Mouse (Mus musculus) heart, embryonic 11.5 days (tissue): ENCODE measurements around the gene Fahd1. TPM values are rescaled to one million over a fixed set of nuclear protein-coding genes. Genes with fewer than 3 reads are reported as not detected.

Experiments used
- ATAC-seq: fragments of 200-750 bp; cut with Nextera tagmentation; replicated peaks from 2 replicates; pipeline ENCODE4 v1.8.0; 2017; ENCODE audit warnings: moderate library complexity; ENCODE audit not compliant: insufficient number of reproducible peaks, low FRiP score, low TSS enrichment
- H3K27ac ChIP-seq: fragments of 300-500 bp; sonication (generic); 2 replicates; pipeline ENCODE4 v1.5.1; 2014; ENCODE audit warnings: mild to moderate bottlenecking, low read depth, low read length
- H3K27me3 ChIP-seq: fragments of 300-500 bp; sonication (generic); 2 replicates; pipeline ENCODE4 v1.6.1; 2014; ENCODE audit warnings: mild to moderate bottlenecking, low read length, mixed read lengths; ENCODE audit not compliant: control insufficient read depth, insufficient read depth
- H3K36me3 ChIP-seq: fragments of 300-500 bp; sonication (generic); 2 replicates; pipeline ENCODE4 v1.6.1; 2014; ENCODE audit warnings: mild to moderate bottlenecking, low read length, moderate library complexity, mixed read lengths; ENCODE audit not compliant: control insufficient read depth, insufficient read depth
- H3K4me1 ChIP-seq: fragments of 300-500 bp; sonication (generic); 2 replicates; pipeline ENCODE4 v1.6.1; 2014; ENCODE audit warnings: low read length; ENCODE audit not compliant: control insufficient read depth, insufficient read depth
- H3K4me2 ChIP-seq: fragments of 300-500 bp; sonication (generic); 2 replicates; pipeline ENCODE4 v1.6.1; 2014; ENCODE audit warnings: mild to moderate bottlenecking, moderate library complexity
- H3K4me3 ChIP-seq: fragments of 300-500 bp; sonication (generic); 2 replicates; pipeline ENCODE4 v1.5.1; 2014; ENCODE audit warnings: low read depth, low read length
- H3K9ac ChIP-seq: fragments of 300-500 bp; sonication (generic); 2 replicates; pipeline ENCODE4 v1.6.1; 2014; ENCODE audit warnings: mild to moderate bottlenecking, low read depth, low read length, moderate library complexity
- H3K9me3 ChIP-seq: fragments of 300-500 bp; sonication (generic); replicated peaks from 2 replicates; pipeline ENCODE4 v1.6.1; 2016; ENCODE audit warnings: low read length; ENCODE audit not compliant: control insufficient read depth
- WGBS: fragments of 180-500 bp; shearing (Covaris S2); extraction: QIAGEN DNeasy Blood & Tissue Kit; methylation state at CpG from one replicate; pipeline ENCODE4 v1.1.7; 2014; ENCODE audit not compliant: insufficient replicate concordance; 5-methylcytosine and 5-hydroxymethylcytosine counted together
- polyA plus RNA-seq: library from polyadenylated mRNA; unstranded; fragments of >200 nt; fragmentation: Nextera tagmentation; extraction: Ambion mirVana; gene quantifications from 2 replicates; pipeline ENCODE4 v1.2.1, GENCODE M21; 2014

Gene Fahd1
- polyA plus RNA-seq, 1 experiment from 2014 or later, result 38.0 TPM

DNA sequence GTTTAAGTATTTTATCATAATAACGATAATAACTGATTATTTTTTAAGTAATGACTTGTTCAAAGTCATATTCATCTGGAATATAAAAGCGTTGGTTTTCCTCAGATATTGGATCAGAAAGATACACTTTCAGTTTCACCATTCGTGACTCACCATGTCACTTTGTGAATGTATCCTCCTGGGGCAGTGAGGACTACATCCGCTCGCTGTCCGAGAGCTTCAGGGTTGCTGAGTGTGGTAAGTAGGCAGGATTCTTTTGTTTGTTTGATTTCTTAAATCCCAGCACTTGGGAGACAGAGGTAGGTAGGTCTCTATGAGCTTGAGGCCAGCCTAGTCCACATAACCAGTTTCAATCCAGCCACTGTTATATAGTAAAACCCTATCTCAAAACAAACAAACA is 32.0 kb downstream of the Fahd1 start:
- no peak for ATAC-seq
- H3K4me2 ChIP-seq, result no peak overlapping the region
- no peaks in the 10 kb centered on the region for H3K4me1 ChIP-seq
- WGBS, result 43% methylated on average over 6 of the region's 6 CpGs
- no peak overlapping the region for H3K27ac ChIP-seq
- H3K9me3 ChIP-seq, result no peaks in the 10 kb centered on the region
- no peak overlapping the region for H3K4me3 ChIP-seq
- H3K9ac ChIP-seq, result no peak overlapping the region
- no peaks in the 10 kb centered on the region for H3K36me3 ChIP-seq
- H3K27me3 ChIP-seq, result no peaks in the 10 kb centered on the region

DNA sequence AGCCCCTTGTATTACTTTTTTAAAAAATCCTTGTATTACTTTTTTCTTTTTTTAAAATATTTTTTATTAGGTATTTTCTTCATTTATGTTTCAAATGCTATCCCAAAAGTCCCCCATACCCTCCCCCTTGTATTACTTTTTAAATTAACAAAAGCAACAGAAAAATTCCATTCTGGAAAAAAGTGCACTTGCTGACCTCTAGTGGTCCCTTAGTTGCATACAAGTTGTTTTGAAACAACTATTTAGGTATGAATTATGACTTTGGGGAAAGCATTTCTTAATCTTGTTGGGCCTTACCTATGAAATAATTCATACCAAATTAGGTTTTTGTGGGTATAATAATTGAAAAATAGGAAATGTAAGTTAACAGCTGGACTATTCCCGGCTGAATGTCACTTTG is 32.7 kb downstream of the Fahd1 start:
- H3K27ac ChIP-seq, result no peak overlapping the region
- no peak overlapping the region for H3K9ac ChIP-seq
- H3K4me1 ChIP-seq, result no peaks in the 10 kb centered on the region
- WGBS, result 45% methylated on average over 1 of the region's 1 CpGs
- no peak for ATAC-seq
- no peak overlapping the region for H3K4me2 ChIP-seq
- H3K27me3 ChIP-seq, result no peaks in the 10 kb centered on the region
- H3K36me3 ChIP-seq, result no peaks in the 10 kb centered on the region
- no peak overlapping the region for H3K4me3 ChIP-seq
- H3K9me3 ChIP-seq, result no peaks in the 10 kb centered on the region

DNA sequence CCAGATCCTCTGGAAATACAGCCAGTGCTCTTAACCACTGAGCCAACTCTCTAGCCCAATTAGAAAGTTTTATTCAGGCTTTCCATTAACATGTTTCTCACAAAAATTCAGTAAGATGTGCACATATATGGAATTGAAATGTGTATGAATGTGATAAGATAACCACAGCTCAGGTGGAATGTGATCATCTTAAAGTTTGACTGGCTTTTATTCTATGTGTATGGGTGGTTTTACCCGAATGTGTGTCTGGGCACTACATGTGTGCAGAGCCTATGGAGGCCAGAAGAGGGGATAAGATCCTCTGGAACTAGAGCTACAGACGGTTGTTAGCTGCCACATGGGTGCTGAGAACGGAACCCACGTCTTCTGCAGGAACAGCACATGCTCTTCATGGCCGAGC is 34.9 kb downstream of the Fahd1 start:
- WGBS, result 77% methylated on average over 5 of the region's 5 CpGs

DNA sequence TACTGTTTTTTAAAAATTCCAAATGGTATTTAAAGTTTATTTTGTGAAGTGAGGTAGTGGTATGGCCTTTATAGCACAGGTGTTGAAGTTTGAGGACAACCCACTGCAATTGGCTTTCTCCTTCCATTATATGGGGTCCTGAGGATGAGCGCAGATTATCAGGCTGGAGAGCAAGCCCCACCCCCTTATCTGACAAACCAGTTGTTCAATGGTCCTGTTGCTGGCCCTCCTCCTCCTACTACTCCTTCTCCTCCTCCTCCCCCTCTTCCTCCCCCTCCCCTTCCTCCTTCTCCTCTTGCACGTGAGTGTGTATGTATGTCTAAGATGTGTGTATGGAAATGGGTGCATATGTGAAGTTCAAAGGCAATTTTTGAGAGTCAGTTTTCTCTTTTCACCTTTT is 37.9 kb downstream of the Fahd1 start:
- no peaks in the 10 kb centered on the region for H3K36me3 ChIP-seq

More for the DNA sequence above, 34.9 kb downstream of the Fahd1 start:
- Histone ChIP-seq H3K36me3 (no peaks in the 10 kb centered on the region), H3K27ac (no peak overlapping the region), H3K27me3 (no peaks in the 10 kb centered on the region), H3K9ac (no peak overlapping the region), H3K4me1 (no peaks in the 10 kb centered on the region), H3K9me3 (no peaks in the 10 kb centered on the region), H3K4me3 (no peak overlapping the region), H3K4me2 (no peak overlapping the region)
- ATAC-seq, result no peak

DNA sequence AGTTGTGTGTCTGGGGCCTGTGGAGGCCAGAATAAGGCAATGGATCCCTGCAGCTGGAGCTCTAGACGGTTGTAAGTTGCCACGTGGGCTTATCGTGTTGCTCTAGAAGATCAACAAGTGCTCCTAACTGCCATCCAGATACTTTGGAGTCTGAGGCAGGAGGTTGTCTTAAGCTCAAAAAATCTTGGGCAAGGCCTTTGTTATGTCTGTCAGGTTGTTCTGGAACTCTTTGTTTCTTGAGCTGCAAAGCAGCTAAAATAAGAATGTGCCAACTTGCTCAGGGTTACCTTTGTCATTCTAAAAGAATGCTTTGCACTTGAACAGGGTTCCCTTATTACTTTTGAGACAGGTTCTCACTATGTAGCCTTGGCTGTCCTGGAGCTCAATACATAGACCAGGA is 39.0 kb downstream of the Fahd1 start:
- H3K4me1 ChIP-seq, result no peaks in the 10 kb centered on the region
- no peaks in the 10 kb centered on the region for H3K9me3 ChIP-seq
- no peak for ATAC-seq
- H3K36me3 ChIP-seq, result no peaks in the 10 kb centered on the region
- no peak overlapping the region for H3K27ac ChIP-seq
- H3K9ac ChIP-seq, result no peak overlapping the region
- H3K4me2 ChIP-seq, result no peak overlapping the region
- WGBS, result 66% methylated on average over 3 of the region's 3 CpGs
- H3K27me3 ChIP-seq, result peaks cover 5% of the 10 kb centered on the region
- no peak overlapping the region for H3K4me3 ChIP-seq

More for the DNA sequence above, 37.9 kb downstream of the Fahd1 start:
- Histone ChIP-seq H3K9ac (no peak overlapping the region), H3K4me1 (no peaks in the 10 kb centered on the region), H3K27me3 (no peaks in the 10 kb centered on the region), H3K4me3 (no peak overlapping the region), H3K27ac (no peak overlapping the region), H3K4me2 (no peak overlapping the region), H3K9me3 (no peaks in the 10 kb centered on the region)
- 26% methylated on average over 2 of the region's 2 CpGs for WGBS
- no peak for ATAC-seq

DNA sequence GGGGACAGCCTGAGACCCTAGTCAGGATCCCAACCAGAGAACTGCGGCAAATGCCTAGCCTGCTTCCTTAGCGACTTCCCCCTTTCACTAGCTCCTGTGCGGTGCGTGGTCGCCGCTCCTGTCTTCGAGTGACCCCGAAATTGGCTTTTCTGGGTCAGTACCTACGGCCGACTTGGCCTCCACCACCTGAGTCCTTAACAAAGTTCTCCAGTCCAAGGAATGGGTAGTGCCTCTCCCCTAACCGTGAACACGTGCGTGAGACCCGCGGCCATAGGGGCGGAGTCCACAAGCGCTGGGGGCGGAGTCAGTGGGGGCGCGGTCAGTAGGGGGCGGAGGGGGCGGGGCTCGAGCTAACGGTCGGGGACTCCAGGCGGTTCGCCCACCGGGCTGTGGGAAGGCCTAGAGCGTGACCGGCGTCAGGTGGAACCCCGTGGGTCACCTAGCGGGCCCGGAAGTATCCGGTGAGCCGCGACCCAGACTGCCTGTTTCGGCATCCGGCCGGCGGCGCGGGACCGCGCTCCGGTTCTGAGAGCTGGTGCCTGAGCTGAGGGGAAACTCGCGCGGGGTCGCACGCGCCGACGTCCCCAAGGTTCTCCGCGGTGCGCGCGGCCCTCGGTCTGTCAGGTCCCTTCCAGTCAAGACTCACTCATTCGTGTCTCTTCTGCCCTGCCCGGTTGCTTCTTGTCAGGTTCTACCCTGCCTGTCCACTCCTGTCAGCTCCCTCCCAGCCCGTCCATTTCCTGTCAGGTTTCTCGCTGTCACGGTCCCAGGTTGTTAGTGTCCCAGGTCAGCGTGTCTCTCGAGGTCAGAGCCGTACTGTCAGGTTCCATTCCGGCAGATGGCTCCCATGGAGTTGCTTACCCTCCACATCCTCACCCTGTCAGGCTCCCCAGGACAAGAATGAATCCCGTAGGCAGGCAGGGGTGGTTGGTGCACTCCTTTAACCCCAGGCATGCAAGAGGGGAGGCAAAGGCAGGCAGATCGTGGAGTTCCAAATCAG is 45.9 kb downstream of the Fahd1 start, which contains the start of gene Meiob:
Meiob (plus strand) TSS at position 338 of the 1,000 bp plus-strand sequence.
- Histone ChIP-seq H3K4me2 (peak within 1 kb of the TSS; percentile 94), H3K27me3 (peaks cover 21% of the 10 kb centered on the region), H3K9ac (peak within 1 kb of the TSS; percentile 73), H3K4me3 (peak within 1 kb of the TSS; percentile 80), H3K27ac (no peak within 1 kb of the TSS), H3K4me1 (no peaks in the 10 kb centered on the region), H3K9me3 (no peaks in the 10 kb centered on the region), H3K36me3 (no peaks in the 10 kb centered on the region)
- under 1% methylated on average over 68 of the region's 71 CpGs for WGBS
- peak; percentile 77 for ATAC-seq

DNA sequence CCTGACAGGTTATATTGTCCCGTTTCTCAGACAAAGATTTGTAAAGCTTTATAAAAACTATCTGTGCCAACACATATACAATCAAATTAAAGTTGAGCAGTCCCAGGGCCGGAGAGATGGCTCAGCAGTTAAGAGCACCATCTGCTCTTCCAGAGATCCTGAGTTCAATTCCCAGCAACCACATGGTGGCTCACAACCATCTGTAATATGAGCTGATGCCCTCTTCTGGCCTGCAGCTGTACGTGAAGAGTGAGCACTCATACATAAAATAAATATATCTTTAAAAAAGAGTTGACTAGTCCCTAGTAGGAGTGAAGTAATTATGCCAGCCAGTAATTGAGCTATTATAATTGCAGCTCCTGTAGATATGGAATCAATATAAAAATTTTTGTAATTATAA is 49.6 kb downstream of the Fahd1 start:
- Histone ChIP-seq H3K4me1 (no peaks in the 10 kb centered on the region), H3K27me3 (peaks cover 11% of the 10 kb centered on the region), H3K9ac (no peak overlapping the region), H3K36me3 (no peaks in the 10 kb centered on the region), H3K4me2 (no peak overlapping the region), H3K27ac (no peak overlapping the region), H3K9me3 (no peaks in the 10 kb centered on the region), H3K4me3 (no peak overlapping the region)
- no peak for ATAC-seq
- WGBS, result 57% methylated on average over 3 of the region's 3 CpGs

DNA sequence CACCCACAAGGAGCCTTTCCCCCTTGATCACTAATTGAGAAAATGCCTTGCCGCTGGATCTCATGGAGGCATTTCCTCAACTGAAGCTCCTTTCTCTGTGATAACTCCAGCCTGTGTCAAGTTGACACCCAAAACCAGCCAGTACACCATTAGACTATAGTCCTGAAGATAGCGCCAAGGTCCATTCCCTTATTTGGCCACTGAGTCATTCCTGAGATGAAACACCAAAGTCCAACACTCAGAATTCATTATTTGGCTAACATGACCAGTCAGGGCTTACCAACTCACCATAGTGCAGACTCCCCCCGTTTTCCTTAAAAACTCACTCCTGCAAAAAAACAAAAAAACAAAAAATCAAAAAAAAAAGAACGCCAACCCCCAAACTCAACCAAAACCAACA is 50.7 kb downstream of the Fahd1 start:
- no peak for ATAC-seq
- H3K27ac ChIP-seq, result no peak overlapping the region
- 83% methylated on average over 4 of the region's 4 CpGs for WGBS

More for the DNA sequence above, 50.7 kb downstream of the Fahd1 start:
- no peaks in the 10 kb centered on the region for H3K9me3 ChIP-seq
- no peak overlapping the region for H3K4me3 ChIP-seq
- no peak overlapping the region for H3K9ac ChIP-seq
- H3K36me3 ChIP-seq, result no peaks in the 10 kb centered on the region
- H3K4me1 ChIP-seq, result no peaks in the 10 kb centered on the region
- no peak overlapping the region for H3K4me2 ChIP-seq
- H3K27me3 ChIP-seq, result peaks cover 4% of the 10 kb centered on the region; the same call in 1 of the 2 replicates
